Mouse (Mus musculus) R1 (cell line): Measurements from ENCODE around the gene Tmsb4x.

Source experiments
- DNase-seq: peaks from one replicate; pipeline ENCODE4 v3.0.0-alpha.2; 2018; ENCODE audit warnings: low read depth, low spot score

Gene Tmsb4x

GRCm38 (mm10) chrX:167208978-167209754 lies at the start of gene Tmsb4x:
Tmsb4x (minus strand) TSS chrX:167209315.
- DNase-seq, result peak; percentile 87

- no peak for DNase-seq
These were observed 32.6 kb upstream of the Tmsb4x start for GRCm38 (mm10) chrX:167241736-167242135.

- DNase-seq, result no peak
These were observed 30.3 kb upstream of the Tmsb4x start for GRCm38 (mm10) chrX:167239293-167239921.

- peak; percentile 66 for DNase-seq
These were observed 24.1 kb upstream of the Tmsb4x start for GRCm38 (mm10) chrX:167233104-167233687.

GRCm38 (mm10) chrX:167231150-167231549 lies 22.0 kb upstream of the Tmsb4x start:
- DNase-seq, result peak; percentile 67

- peak; percentile 47 for DNase-seq
These were observed 20.7 kb upstream of the Tmsb4x start for GRCm38 (mm10) chrX:167229819-167230218.

- peak; percentile 67 for DNase-seq
These were observed 20.1 kb upstream of the Tmsb4x start for GRCm38 (mm10) chrX:167229206-167229605.

GRCm38 (mm10) chrX:167227756-167228155 lies 18.6 kb upstream of the Tmsb4x start:
- DNase-seq, result no peak

GRCm38 (mm10) chrX:167227138-167227537 lies 18.0 kb upstream of the Tmsb4x start:
- DNase-seq, result peak; percentile 9

GRCm38 (mm10) chrX:167226570-167226969 lies 17.5 kb upstream of the Tmsb4x start:
- DNase-seq, result peak; percentile 41

- DNase-seq, result peak; percentile 56
These were observed 3.6 kb upstream of the Tmsb4x start for GRCm38 (mm10) chrX:167212707-167213106.

- peak; percentile 69 for DNase-seq
These were observed 2.9 kb upstream of the Tmsb4x start for GRCm38 (mm10) chrX:167211871-167212555.

- peak; percentile 3 for DNase-seq
These were observed 1.2 kb upstream of the Tmsb4x start for GRCm38 (mm10) chrX:167210319-167210728.

GRCm38 (mm10) chrX:167209828-167210227 lies 713 bp upstream of the Tmsb4x start:
- peak; percentile 47 for DNase-seq

- DNase-seq, result peak; percentile 44
These were observed 652 bp downstream of the Tmsb4x start for GRCm38 (mm10) chrX:167208506-167208820.

GRCm38 (mm10) chrX:167207741-167208505 lies 1.2 kb downstream of the Tmsb4x start:
- peak; percentile 34 for DNase-seq

GRCm38 (mm10) chrX:167205813-167206520 lies 3.1 kb downstream of the Tmsb4x start:
- peak; percentile 43 for DNase-seq

- DNase-seq, result no peak
These were observed 7.8 kb downstream of the Tmsb4x start for GRCm38 (mm10) chrX:167201365-167201764.

- no peak for DNase-seq
These were observed 13.9 kb downstream of the Tmsb4x start for GRCm38 (mm10) chrX:167195228-167195649.

- DNase-seq, result no peak
These were observed 22.8 kb downstream of the Tmsb4x start for GRCm38 (mm10) chrX:167186306-167186705.

GRCm38 (mm10) chrX:167183535-167183934 lies 25.6 kb downstream of the Tmsb4x start:
- peak; percentile 40 for DNase-seq
